Mouse (Mus musculus) forebrain, embryonic 13.5 days (tissue): ENCODE data around the gene Mblac2. TPM values are rescaled to one million over a fixed set of nuclear protein-coding genes. Genes with fewer than 3 reads are reported as not detected.
A peak's percentile ranks its signal among the peaks of the same experiment; 100 is the strongest.

Experiments
- ATAC-seq: fragments of 200-750 bp; cut with Nextera tagmentation; 2 replicates; pipeline ENCODE4 v1.8.0; 2017
- H3K27ac ChIP-seq: fragments of 300-500 bp; sonication (generic); 2 replicates; pipeline ENCODE4 v1.5.1; 2015; ENCODE audit warnings: inconsistent platforms, mild to moderate bottlenecking, moderate library complexity
- H3K27me3 ChIP-seq: fragments of 300-500 bp; sonication (generic); 2 replicates; pipeline ENCODE4 v1.6.1; 2015; ENCODE audit warnings: mild to moderate bottlenecking, inconsistent platforms
- H3K36me3 ChIP-seq: fragments of 300-500 bp; sonication (generic); 2 replicates; pipeline ENCODE4 v1.6.1; 2015; ENCODE audit warnings: mild to moderate bottlenecking, inconsistent platforms; ENCODE audit not compliant: poor library complexity, severe bottlenecking
- H3K4me1 ChIP-seq: fragments of 300-500 bp; sonication (generic); 2 replicates; pipeline ENCODE4 v1.6.1; 2015; ENCODE audit warnings: inconsistent platforms
- H3K4me2 ChIP-seq: fragments of 300-500 bp; sonication (generic); 2 replicates; pipeline ENCODE4 v1.6.1; 2015; ENCODE audit warnings: inconsistent platforms, mild to moderate bottlenecking, moderate library complexity
- H3K4me3 ChIP-seq: fragments of 300-500 bp; sonication (generic); 2 replicates; pipeline ENCODE4 v1.5.1; 2015; ENCODE audit warnings: mild to moderate bottlenecking, inconsistent platforms
- H3K9ac ChIP-seq: fragments of 300-500 bp; sonication (generic); 2 replicates; pipeline ENCODE4 v1.6.1; 2015; ENCODE audit warnings: mild to moderate bottlenecking, inconsistent platforms
- H3K9me3 ChIP-seq: fragments of 300-500 bp; sonication (generic); replicated peaks from 2 replicates; pipeline ENCODE4 v1.6.1; 2016; ENCODE audit warnings: inconsistent platforms
- WGBS: fragments of 180-500 bp; shearing (Covaris S2); methylation state at CpG from one replicate; pipeline ENCODE4 v1.1.7; 2015; 5-methylcytosine and 5-hydroxymethylcytosine counted together
- polyA plus RNA-seq: library from polyadenylated mRNA; unstranded; fragments of >200 nt; fragmentation: Nextera tagmentation; extraction: Ambion mirVana; gene quantifications from 2 replicates; pipeline ENCODE4 v1.2.1, GENCODE M21; 2015

Gene Mblac2
- polyA plus RNA-seq, 1 experiment from 2014 or later: 13.2 TPM

GRCm38 (mm10) chr13:81743391-81744091, 32.4 kb downstream of the Mblac2 start:
- Histone ChIP-seq H3K4me2 (no peak overlapping the region), H3K4me1 (no peaks in the 10 kb centered on the region), H3K9me3 (no peaks in the 10 kb centered on the region), H3K27ac (no peak overlapping the region), H3K4me3 (no peak overlapping the region), H3K36me3 (no peaks in the 10 kb centered on the region), H3K9ac (no peak overlapping the region), H3K27me3 (no peaks in the 10 kb centered on the region)
- 49% methylated on average over 10 of the region's 10 CpGs for WGBS
- ATAC-seq: no peak

- no peaks in the 10 kb centered on the region for H3K36me3 ChIP-seq
- 46% methylated on average over 2 of the region's 2 CpGs for WGBS
- no peaks in the 10 kb centered on the region for H3K27me3 ChIP-seq
- no peak overlapping the region for H3K9ac ChIP-seq
- ATAC-seq: no peak
- H3K27ac ChIP-seq: no peak overlapping the region
- H3K9me3 ChIP-seq: no peaks in the 10 kb centered on the region
- H3K4me2 ChIP-seq: no peak overlapping the region
- no peak overlapping the region for H3K4me3 ChIP-seq
- H3K4me1 ChIP-seq: no peaks in the 10 kb centered on the region
Observed at GRCm38 (mm10) chr13:81744092-81744396, 32.9 kb downstream of the Mblac2 start.

- Histone ChIP-seq H3K4me3 (no peak overlapping the region), H3K27ac (no peak overlapping the region), H3K4me2 (no peak overlapping the region), H3K36me3 (no peaks in the 10 kb centered on the region), H3K9ac (no peak overlapping the region), H3K4me1 (no peaks in the 10 kb centered on the region), H3K9me3 (no peaks in the 10 kb centered on the region), H3K27me3 (no peaks in the 10 kb centered on the region)
- no peak for ATAC-seq
Observed at GRCm38 (mm10) chr13:81754878-81755277, 43.7 kb downstream of the Mblac2 start.

- Histone ChIP-seq H3K4me3 (no peak overlapping the region), H3K27ac (no peak overlapping the region), H3K9me3 (no peaks in the 10 kb centered on the region), H3K9ac (no peak overlapping the region), H3K27me3 (no peaks in the 10 kb centered on the region), H3K4me1 (no peaks in the 10 kb centered on the region), H3K36me3 (no peaks in the 10 kb centered on the region), H3K4me2 (no peak overlapping the region)
- WGBS: 97% methylated on average over 1 of the region's 1 CpGs
- ATAC-seq: no peak
Observed at GRCm38 (mm10) chr13:81755324-81755723, 44.2 kb downstream of the Mblac2 start.

- no peaks in the 10 kb centered on the region for H3K36me3 ChIP-seq
- H3K4me1 ChIP-seq: no peaks in the 10 kb centered on the region
- H3K9ac ChIP-seq: no peak overlapping the region
- H3K4me2 ChIP-seq: no peak overlapping the region
- no peak overlapping the region for H3K27ac ChIP-seq
- H3K27me3 ChIP-seq: no peaks in the 10 kb centered on the region
- WGBS: 89% methylated on average over 5 of the region's 5 CpGs
- H3K4me3 ChIP-seq: no peak overlapping the region
- no peaks in the 10 kb centered on the region for H3K9me3 ChIP-seq
- no peak for ATAC-seq
Observed at GRCm38 (mm10) chr13:81757058-81757660, 46.0 kb downstream of the Mblac2 start.

- Histone ChIP-seq H3K9me3 (no peaks in the 10 kb centered on the region), H3K36me3 (no peaks in the 10 kb centered on the region), H3K4me2 (no peak overlapping the region), H3K9ac (no peak overlapping the region), H3K27ac (no peak overlapping the region), H3K4me3 (no peak overlapping the region), H3K27me3 (no peaks in the 10 kb centered on the region), H3K4me1 (peaks cover 4% of the 10 kb centered on the region; the same call in 1 of the 2 replicates)
- 0 out of 2 replicates have a peak, but pooled peaks have one; percentile 22 for ATAC-seq
- WGBS: 36% methylated on average over 3 of the region's 3 CpGs
Observed at GRCm38 (mm10) chr13:81760379-81760778, 49.2 kb downstream of the Mblac2 start.

- Histone ChIP-seq H3K4me1 (peaks cover 4% of the 10 kb centered on the region; the same call in 1 of the 2 replicates), H3K9ac (no peak overlapping the region), H3K4me3 (no peak overlapping the region), H3K36me3 (no peaks in the 10 kb centered on the region), H3K27ac (no peak overlapping the region), H3K27me3 (no peaks in the 10 kb centered on the region), H3K4me2 (no peak overlapping the region), H3K9me3 (no peaks in the 10 kb centered on the region)
- WGBS: 33% methylated on average over 14 of the region's 14 CpGs
- ATAC-seq: peak; percentile 44; the same call in 1 of the 2 replicates
Observed at GRCm38 (mm10) chr13:81761566-81762186, 50.5 kb downstream of the Mblac2 start.

- H3K36me3 ChIP-seq: no peaks in the 10 kb centered on the region
- H3K9me3 ChIP-seq: no peaks in the 10 kb centered on the region
- H3K9ac ChIP-seq: no peak overlapping the region
- WGBS: 79% methylated on average over 5 of the region's 5 CpGs
- H3K4me2 ChIP-seq: no peak overlapping the region
- H3K4me1 ChIP-seq: peaks cover 4% of the 10 kb centered on the region; the same call in 1 of the 2 replicates
- no peak overlapping the region for H3K27ac ChIP-seq
- no peak for ATAC-seq
- H3K4me3 ChIP-seq: no peak overlapping the region
- no peaks in the 10 kb centered on the region for H3K27me3 ChIP-seq
Observed at GRCm38 (mm10) chr13:81764173-81764572, 53.0 kb downstream of the Mblac2 start.

- WGBS: 77% methylated on average over 7 of the region's 7 CpGs
- Histone ChIP-seq H3K9me3 (no peaks in the 10 kb centered on the region), H3K27me3 (no peaks in the 10 kb centered on the region), H3K27ac (no peak overlapping the region; the same call in 1 of the 2 replicates), H3K4me3 (no peak overlapping the region), H3K4me2 (no peak overlapping the region), H3K36me3 (no peaks in the 10 kb centered on the region), H3K4me1 (peaks cover 4% of the 10 kb centered on the region; the same call in 1 of the 2 replicates), H3K9ac (no peak overlapping the region)
- ATAC-seq: peak; percentile 86
Observed at GRCm38 (mm10) chr13:81767038-81767659, 56.0 kb downstream of the Mblac2 start.

GRCm38 (mm10) chr13:81776217-81776616, 65.1 kb downstream of the Mblac2 start:
- WGBS: 78% methylated on average over 3 of the region's 3 CpGs
- H3K9ac ChIP-seq: no peak overlapping the region
- H3K36me3 ChIP-seq: no peaks in the 10 kb centered on the region
- no peak overlapping the region for H3K27ac ChIP-seq
- no peak overlapping the region for H3K4me2 ChIP-seq
- H3K27me3 ChIP-seq: no peaks in the 10 kb centered on the region
- H3K4me1 ChIP-seq: no peaks in the 10 kb centered on the region
- H3K4me3 ChIP-seq: no peak overlapping the region
- no peaks in the 10 kb centered on the region for H3K9me3 ChIP-seq
- no peak for ATAC-seq

GRCm38 (mm10) chr13:81782475-81782874, 71.3 kb downstream of the Mblac2 start:
- WGBS: 48% methylated on average over 9 of the region's 9 CpGs
- ATAC-seq: no peak
- Histone ChIP-seq H3K36me3 (peaks cover 4% of the 10 kb centered on the region; the same call in 1 of the 2 replicates), H3K27ac (peak overlapping the region; percentile 97), H3K9me3 (no peaks in the 10 kb centered on the region), H3K4me2 (peak overlapping the region; percentile 73), H3K4me3 (peak overlapping the region; percentile 56), H3K4me1 (peaks cover 29% of the 10 kb centered on the region), H3K9ac (peak overlapping the region; percentile 69), H3K27me3 (no peaks in the 10 kb centered on the region)

- Histone ChIP-seq H3K4me2 (peak within 1 kb of the TSS; percentile 73), H3K27me3 (no peaks in the 10 kb centered on the region), H3K4me3 (peak within 1 kb of the TSS; percentile 56), H3K27ac (peak within 1 kb of the TSS; percentile 97), H3K36me3 (peaks cover 8% of the 10 kb centered on the region), H3K4me1 (peaks cover 29% of the 10 kb centered on the region), H3K9ac (peak within 1 kb of the TSS; percentile 69), H3K9me3 (no peaks in the 10 kb centered on the region)
- under 1% methylated on average over 29 of the region's 29 CpGs for WGBS
- ATAC-seq: peak; percentile 93
Observed at GRCm38 (mm10) chr13:81782971-81783404, 71.8 kb downstream of the Mblac2 start, which contains the start of gene Cetn3. Cetn3 (plus strand) TSS chr13:81783077.
